Mouse (Mus musculus) layer of hippocampus, adult 18-20 months (tissue): Measurements from ENCODE around the gene Ddr2. TPM values are rescaled to one million over a fixed set of nuclear protein-coding genes. Genes with fewer than 3 reads are reported as not detected.
"Not testable (repeated sequence)": the region's sequence is repeated elsewhere in the genome, so short reads cannot be mapped to it uniquely, and the experiment has no call there.

Experiments
- DNase-seq, 2 experiments: peaks; one replicate each; pipeline ENCODE4 v3.0.0; 2022; ENCODE audit warnings: low spot score in 2 of 2
- total RNA-seq, 2 experiments: library from RNA; stranded (reverse); gene quantifications; 2 replicates each; pipeline ENCODE4 v1.2.3; 2021

The Ddr2 gene
- total RNA-seq, 2 experiments from 2014 or later: 3.5 to 3.7 TPM

GRCm38 (mm10) chr1:170044726-170045471 is 65.7 kb downstream of the Ddr2 start:
- DNase-seq: no peak

- DNase-seq: no peak
Measured at GRCm38 (mm10) chr1:170043753-170044152, 66.8 kb downstream of the Ddr2 start.

- no peak for DNase-seq
Measured at GRCm38 (mm10) chr1:170042996-170043395, 67.6 kb downstream of the Ddr2 start.

GRCm38 (mm10) chr1:170039402-170039801 is 71.2 kb downstream of the Ddr2 start:
- no peak for DNase-seq

GRCm38 (mm10) chr1:170035575-170035974 is 75.0 kb downstream of the Ddr2 start:
- no peak for DNase-seq

- no peak for DNase-seq
Measured at GRCm38 (mm10) chr1:170034961-170035360, 75.6 kb downstream of the Ddr2 start.

GRCm38 (mm10) chr1:170031656-170032055 is 78.9 kb downstream of the Ddr2 start:
- no peak for DNase-seq

- DNase-seq: no peak
Measured at GRCm38 (mm10) chr1:170014784-170015183, 95.8 kb downstream of the Ddr2 start.

- DNase-seq: no peak
Measured at GRCm38 (mm10) chr1:170010716-170011505, 99.7 kb downstream of the Ddr2 start.

GRCm38 (mm10) chr1:170009296-170009695 is 101.3 kb downstream of the Ddr2 start:
- no peak for DNase-seq

GRCm38 (mm10) chr1:170008432-170009220 is 101.9 kb downstream of the Ddr2 start:
- no peak for DNase-seq

GRCm38 (mm10) chr1:170006516-170006915 is 104.0 kb downstream of the Ddr2 start:
- DNase-seq: no peak

- no peak for DNase-seq
Measured at GRCm38 (mm10) chr1:170005297-170005696, 105.3 kb downstream of the Ddr2 start.

GRCm38 (mm10) chr1:169993901-169994300 is 116.7 kb downstream of the Ddr2 start:
- DNase-seq: not testable (repeated sequence)

GRCm38 (mm10) chr1:169986166-169986565 is 124.4 kb downstream of the Ddr2 start:
- DNase-seq: no peak

GRCm38 (mm10) chr1:169977621-169978020 is 132.9 kb downstream of the Ddr2 start:
- no peak for DNase-seq

GRCm38 (mm10) chr1:169971998-169972397 is 138.6 kb downstream of the Ddr2 start:
- DNase-seq: no peak

GRCm38 (mm10) chr1:169970936-169971335 is 139.6 kb downstream of the Ddr2 start:
- DNase-seq: no peak

GRCm38 (mm10) chr1:169969516-169969886 is 141.1 kb downstream of the Ddr2 start:
- no peak for DNase-seq

GRCm38 (mm10) chr1:169968792-169969515 is 141.6 kb downstream of the Ddr2 start, which contains the start of gene Hsd17b7:
TSS of gene Hsd17b7 (minus strand) at chr1:169969241.
- DNase-seq: peak; percentile 98 to 99

- DNase-seq: no peak
Measured at GRCm38 (mm10) chr1:169953106-169953505, 157.5 kb downstream of the Ddr2 start.
